Mouse (Mus musculus) kidney, embryonic 14.5 days (tissue): ENCODE data around the gene Galnt15. TPM values are rescaled to one million over a fixed set of nuclear protein-coding genes. Genes with fewer than 3 reads are reported as not detected.

Source experiments
- ATAC-seq: fragments of 200-750 bp; cut with Nextera tagmentation; 2 replicates; pipeline ENCODE4 v1.8.0; 2017; ENCODE audit warnings: moderate number of reproducible peaks, mild to moderate bottlenecking, moderate TSS enrichment, moderate library complexity; ENCODE audit not compliant: low FRiP score, low TSS enrichment
- H3K27ac ChIP-seq: fragments of 300-500 bp; sonication (generic); 2 replicates; pipeline ENCODE4 v1.5.1; 2014; ENCODE audit warnings: low read depth, mild to moderate bottlenecking, low read length, moderate library complexity, mixed read lengths
- H3K27me3 ChIP-seq: fragments of 300-500 bp; sonication (generic); 2 replicates; pipeline ENCODE4 v1.6.1; 2014; ENCODE audit warnings: mild to moderate bottlenecking, low read length; ENCODE audit not compliant: control insufficient read depth, insufficient read depth
- H3K36me3 ChIP-seq: fragments of 300-500 bp; sonication (generic); 2 replicates; pipeline ENCODE4 v1.6.1; 2014; ENCODE audit warnings: low read length, mixed read lengths; ENCODE audit not compliant: control insufficient read depth, insufficient read depth
- H3K4me1 ChIP-seq: fragments of 300-500 bp; sonication (generic); 2 replicates; pipeline ENCODE4 v1.6.1; 2014; ENCODE audit warnings: low read length, mixed read lengths; ENCODE audit not compliant: control insufficient read depth, insufficient read depth
- H3K4me2 ChIP-seq: fragments of 300-500 bp; sonication (generic); replicated peaks from 2 replicates; pipeline ENCODE4 v1.6.1; 2014; ENCODE audit warnings: low read depth, mild to moderate bottlenecking, low read length
- H3K4me3 ChIP-seq: fragments of 300-500 bp; sonication (generic); 2 replicates; pipeline ENCODE4 v1.5.1; 2014; ENCODE audit warnings: mild to moderate bottlenecking, low read length
- H3K9ac ChIP-seq: fragments of 300-500 bp; sonication (generic); 2 replicates; pipeline ENCODE4 v1.6.1; 2014; ENCODE audit warnings: low read depth, mild to moderate bottlenecking, low read length, moderate library complexity
- H3K9me3 ChIP-seq: fragments of 300-500 bp; sonication (generic); 2 replicates; pipeline ENCODE4 v1.6.1; 2016; ENCODE audit warnings: low read length; ENCODE audit not compliant: control insufficient read depth
- WGBS: fragments of 180-500 bp; shearing (Covaris S2); extraction: QIAGEN DNeasy Blood & Tissue Kit; methylation state at CpG from one replicate; pipeline ENCODE4 v1.1.7; 2014; 5-methylcytosine and 5-hydroxymethylcytosine counted together
- polyA plus RNA-seq: library from polyadenylated mRNA; unstranded; fragments of >200 nt; fragmentation: Nextera tagmentation; extraction: Ambion mirVana; gene quantifications from 2 replicates; pipeline ENCODE4 v1.2.1, GENCODE M21; 2014

Gene Galnt15
- polyA plus RNA-seq, 1 experiment from 2014 or later = 0.34 TPM

DNA sequence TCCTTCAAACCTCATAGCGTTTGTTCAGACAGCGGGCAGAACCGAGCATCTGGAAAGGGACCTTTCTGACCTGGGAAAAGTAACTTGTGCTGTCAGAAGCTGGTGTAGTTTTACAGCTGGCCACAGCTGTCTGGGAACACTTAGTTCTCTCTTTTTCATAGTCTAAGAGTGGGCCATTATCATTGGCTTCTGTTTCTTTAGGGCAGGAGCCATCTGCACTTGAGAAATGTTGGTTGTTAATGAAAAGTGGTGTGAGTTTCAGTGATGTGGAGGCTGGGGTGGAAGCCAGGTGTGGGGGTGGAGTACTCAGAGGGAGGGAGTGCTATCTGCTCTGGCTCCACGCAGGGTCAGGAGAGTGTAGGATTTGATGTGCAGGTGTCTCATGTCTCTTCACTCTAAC is 62.3 kb downstream of the Galnt15 start:
- peak overlapping the region; percentile 52 for H3K27ac ChIP-seq

DNA sequence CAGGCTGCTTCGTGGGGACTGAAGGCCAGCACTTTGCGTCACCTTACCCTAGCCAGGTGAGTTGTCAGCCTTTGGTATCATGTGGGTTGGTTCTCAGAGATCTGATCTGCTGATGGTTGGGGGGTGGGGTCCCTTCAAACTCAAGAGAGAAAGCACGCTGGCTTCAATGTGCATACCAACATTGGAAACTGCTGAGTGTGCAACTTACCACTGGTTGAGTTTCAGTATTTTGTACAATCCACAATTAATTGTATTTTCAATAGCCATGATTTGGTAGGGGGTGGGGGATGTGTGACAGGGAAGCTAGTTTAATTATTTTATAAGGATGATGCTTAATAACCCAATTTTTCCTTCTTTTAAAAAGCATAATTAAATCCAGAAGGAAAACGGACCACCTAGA is 62.9 kb downstream of the Galnt15 start:
- peak overlapping the region; percentile 56 for H3K27ac ChIP-seq
- peaks cover 6% of the 10 kb centered on the region for H3K4me1 ChIP-seq
- H3K4me2 ChIP-seq = 0 out of 2 replicates have a peak overlapping the region, but pooled peaks have one; percentile 0
- H3K27me3 ChIP-seq = no peaks in the 10 kb centered on the region
- H3K9me3 ChIP-seq = no peaks in the 10 kb centered on the region
- 56% methylated on average over 4 of the region's 4 CpGs for WGBS
- no peak overlapping the region for H3K4me3 ChIP-seq
- ATAC-seq = 0 out of 2 replicates have a peak, but pooled peaks have one; percentile 2
- H3K36me3 ChIP-seq = peaks cover 40% of the 10 kb centered on the region
- H3K9ac ChIP-seq = peak overlapping the region; percentile 29; the same call in 1 of the 2 replicates

More for the DNA sequence above, 62.3 kb downstream of the Galnt15 start:
- Histone ChIP-seq H3K27me3 (no peaks in the 10 kb centered on the region), H3K9ac (no peak overlapping the region), H3K4me2 (0 out of 2 replicates have a peak overlapping the region, but pooled peaks have one; percentile 0), H3K36me3 (peaks cover 35% of the 10 kb centered on the region), H3K4me3 (no peak overlapping the region), H3K9me3 (no peaks in the 10 kb centered on the region), H3K4me1 (peaks cover 6% of the 10 kb centered on the region)
- WGBS = 15% methylated on average over 4 of the region's 4 CpGs
- peak; percentile 82 for ATAC-seq

DNA sequence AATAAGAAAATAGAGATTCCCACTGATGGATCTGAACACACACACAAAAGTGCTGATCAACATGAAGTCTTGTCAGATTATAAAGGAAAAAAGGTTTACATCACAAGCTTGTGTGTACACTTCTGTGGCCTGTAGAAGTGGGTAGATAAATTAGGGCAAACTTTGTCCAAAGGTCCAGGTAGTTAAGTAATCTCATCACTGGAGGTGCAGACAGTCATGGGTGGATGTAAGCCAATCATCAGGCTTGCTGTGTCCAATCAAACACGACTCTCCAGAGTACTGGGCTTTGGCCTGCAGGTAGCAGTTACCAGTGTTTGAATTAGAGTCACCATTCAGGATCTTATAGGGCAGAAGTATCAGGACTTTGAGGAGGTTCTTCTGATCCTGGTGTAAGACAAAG is 64.2 kb downstream of the Galnt15 start:
- no peak for ATAC-seq

DNA sequence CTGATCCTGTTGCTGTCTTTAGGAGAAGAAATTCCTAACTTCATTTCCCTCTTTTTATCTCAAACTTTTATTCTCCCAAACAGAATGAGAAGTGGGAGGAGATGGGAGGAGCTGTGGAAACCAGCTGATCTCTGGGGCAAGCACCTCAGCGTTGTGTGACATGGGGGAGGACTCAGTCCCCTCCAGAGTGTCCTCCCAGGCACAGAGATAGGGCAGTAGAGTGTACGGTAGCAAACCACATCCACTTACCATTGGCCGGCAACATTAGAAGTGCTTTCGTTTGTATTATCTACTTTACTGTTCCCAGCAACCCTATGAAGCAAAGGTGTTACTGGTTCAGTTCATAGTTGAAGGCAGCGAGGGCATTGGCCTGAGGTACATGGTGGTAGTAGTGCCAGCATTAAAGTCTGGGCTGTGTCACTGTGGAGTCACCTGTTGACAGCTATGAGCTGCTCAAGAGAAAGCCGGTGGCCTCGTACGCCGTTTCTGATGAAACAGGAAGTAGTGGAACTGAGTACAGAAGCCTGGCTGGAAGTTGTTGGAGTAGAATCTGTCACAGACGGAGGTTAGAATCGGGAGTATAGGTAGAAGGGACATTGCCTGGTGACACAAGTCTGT is 64.8 kb downstream of the Galnt15 start:
- Histone ChIP-seq H3K9ac (no peak overlapping the region), H3K4me3 (no peak overlapping the region), H3K36me3 (peaks cover 59% of the 10 kb centered on the region), H3K27me3 (no peaks in the 10 kb centered on the region), H3K4me2 (no peak overlapping the region), H3K4me1 (peaks cover 6% of the 10 kb centered on the region), H3K27ac (no peak overlapping the region), H3K9me3 (no peaks in the 10 kb centered on the region)
- no peak for ATAC-seq
- 79% methylated on average over 11 of the region's 11 CpGs for WGBS

More for the DNA sequence above, 64.2 kb downstream of the Galnt15 start:
- Histone ChIP-seq H3K4me1 (peaks cover 6% of the 10 kb centered on the region), H3K27ac (no peak overlapping the region), H3K9ac (no peak overlapping the region), H3K36me3 (peaks cover 53% of the 10 kb centered on the region), H3K4me2 (no peak overlapping the region), H3K4me3 (no peak overlapping the region), H3K9me3 (no peaks in the 10 kb centered on the region), H3K27me3 (no peaks in the 10 kb centered on the region)
- WGBS = 72% methylated on average over 1 of the region's 1 CpGs

DNA sequence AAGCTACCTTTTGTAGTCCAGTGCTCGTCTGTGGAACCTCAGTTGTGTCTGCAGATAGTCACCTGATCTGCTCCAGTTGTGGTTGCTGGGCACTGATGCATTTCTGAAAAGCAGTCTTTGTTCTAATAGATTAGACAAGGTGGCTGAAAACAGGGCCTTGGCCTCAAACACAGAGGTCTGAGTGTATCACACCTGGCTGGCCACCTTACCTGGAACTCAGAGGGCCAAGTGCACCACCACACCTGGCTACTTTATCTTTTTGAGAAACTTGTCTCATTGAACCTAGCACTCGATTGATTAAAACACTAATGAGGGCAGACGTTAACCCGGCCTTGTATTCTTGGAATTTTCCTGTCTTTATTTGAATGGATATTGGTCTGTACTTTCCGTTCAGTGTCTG is 66.9 kb downstream of the Galnt15 start:
- Histone ChIP-seq H3K4me2 (no peak overlapping the region), H3K9me3 (no peaks in the 10 kb centered on the region), H3K36me3 (peaks cover 78% of the 10 kb centered on the region), H3K4me3 (no peak overlapping the region), H3K27ac (peak overlapping the region; percentile 44; the same call in 1 of the 2 replicates), H3K4me1 (peaks cover 6% of the 10 kb centered on the region), H3K9ac (no peak overlapping the region), H3K27me3 (no peaks in the 10 kb centered on the region)
- 58% methylated on average over 5 of the region's 5 CpGs for WGBS
- ATAC-seq = no peak

DNA sequence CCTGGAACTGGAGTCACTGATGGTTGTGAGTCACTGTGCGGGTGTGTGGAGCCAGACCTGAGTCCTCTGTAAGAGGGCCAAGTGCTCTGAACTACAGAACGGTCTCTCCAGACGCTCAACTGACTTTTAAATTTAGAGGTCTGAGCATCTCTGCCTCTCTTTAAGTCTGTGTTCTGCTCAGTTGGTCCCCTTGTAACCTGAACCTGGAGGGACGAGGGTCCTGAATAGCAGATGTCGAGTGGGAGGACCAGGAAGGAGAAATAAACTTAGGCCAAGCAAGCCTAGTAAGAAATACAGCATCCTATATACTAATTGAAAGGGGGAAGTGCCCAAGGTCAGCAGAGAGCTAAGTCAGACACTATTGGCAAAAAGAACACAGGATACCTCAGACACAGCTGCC is 68.0 kb downstream of the Galnt15 start:
- no peak overlapping the region for H3K4me2 ChIP-seq
- no peak overlapping the region for H3K4me3 ChIP-seq
- ATAC-seq = peak; percentile 77; the same call in 1 of the 2 replicates
- 33% methylated on average over 5 of the region's 5 CpGs for WGBS
- H3K9me3 ChIP-seq = no peaks in the 10 kb centered on the region
- H3K36me3 ChIP-seq = peaks cover 82% of the 10 kb centered on the region
- no peak overlapping the region for H3K9ac ChIP-seq
- H3K4me1 ChIP-seq = no peaks in the 10 kb centered on the region
- H3K27ac ChIP-seq = 0 out of 2 replicates have a peak overlapping the region, but pooled peaks have one; percentile 2
- H3K27me3 ChIP-seq = no peaks in the 10 kb centered on the region

DNA sequence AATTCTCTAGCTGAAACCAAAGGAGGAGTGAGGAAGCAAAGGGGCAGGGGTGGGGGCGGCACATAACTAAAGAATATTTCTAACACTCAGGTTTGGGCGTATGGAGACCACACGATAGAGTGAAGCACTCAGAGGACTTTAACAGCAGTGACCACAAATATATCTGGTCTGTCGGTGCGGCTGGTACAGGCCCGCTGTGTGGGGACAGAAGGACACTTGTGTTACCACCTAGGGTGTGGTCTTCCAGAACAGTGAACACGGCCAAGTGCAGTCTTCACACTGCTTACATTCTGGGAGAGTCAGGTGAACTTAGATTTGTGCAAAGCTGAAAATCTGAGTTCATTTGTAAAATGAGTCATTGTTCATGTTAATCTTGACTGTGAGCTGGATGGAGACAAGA is 68.9 kb downstream of the Galnt15 start:
- Histone ChIP-seq H3K27ac (no peak overlapping the region), H3K9ac (no peak overlapping the region), H3K4me1 (no peaks in the 10 kb centered on the region), H3K36me3 (peaks cover 85% of the 10 kb centered on the region), H3K4me3 (no peak overlapping the region), H3K4me2 (no peak overlapping the region), H3K27me3 (no peaks in the 10 kb centered on the region), H3K9me3 (no peaks in the 10 kb centered on the region)
- no peak for ATAC-seq
- 80% methylated on average over 7 of the region's 7 CpGs for WGBS

DNA sequence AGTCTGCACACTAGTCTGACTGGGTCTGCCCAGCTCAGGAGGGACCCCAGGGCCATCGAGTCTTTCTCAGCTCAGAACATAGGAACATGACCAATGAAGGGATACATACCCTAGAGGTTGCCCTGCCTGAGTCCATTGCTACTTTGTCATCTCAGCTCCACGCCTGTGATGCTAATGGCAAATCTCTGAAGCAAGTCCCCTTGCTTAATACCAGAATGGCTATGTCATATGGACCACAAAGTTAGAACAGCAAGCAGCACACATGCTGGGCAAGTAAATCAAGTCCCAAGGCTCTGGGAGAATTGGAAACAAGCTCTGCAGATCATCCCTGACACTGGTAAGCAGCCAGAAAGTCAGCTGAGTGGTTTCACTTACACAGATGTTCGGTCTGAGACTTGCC is 70.2 kb downstream of the Galnt15 start:
- H3K9me3 ChIP-seq = no peaks in the 10 kb centered on the region
- no peak overlapping the region for H3K4me3 ChIP-seq
- H3K4me1 ChIP-seq = no peaks in the 10 kb centered on the region
- no peak overlapping the region for H3K4me2 ChIP-seq
- H3K36me3 ChIP-seq = peaks cover 74% of the 10 kb centered on the region
- WGBS = 80% methylated on average over 3 of the region's 3 CpGs
- no peak for ATAC-seq
- no peaks in the 10 kb centered on the region for H3K27me3 ChIP-seq
- H3K9ac ChIP-seq = no peak overlapping the region
- no peak overlapping the region for H3K27ac ChIP-seq

DNA sequence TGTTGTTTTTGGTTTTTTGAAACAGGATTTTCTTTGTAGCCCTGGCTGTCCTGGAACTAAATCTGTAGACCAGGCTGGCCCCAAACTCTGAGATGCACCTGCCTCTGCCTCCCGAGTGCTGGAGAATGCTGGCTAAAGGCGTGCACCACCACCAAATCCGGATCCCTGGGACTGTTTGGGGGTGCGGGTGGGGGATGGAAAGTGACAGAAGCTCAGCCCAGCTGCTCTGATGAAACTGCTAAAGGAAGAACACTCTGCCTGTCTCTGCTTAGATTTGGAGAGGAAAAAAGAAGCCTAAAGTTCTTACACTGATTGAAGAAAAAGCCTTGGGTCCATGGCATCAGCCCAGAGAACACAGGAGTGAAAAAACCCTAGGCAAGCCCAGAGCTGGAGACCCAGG is 74.8 kb downstream of the Galnt15 start:
- no peak overlapping the region for H3K9ac ChIP-seq
- H3K4me2 ChIP-seq = no peak overlapping the region
- H3K27me3 ChIP-seq = no peaks in the 10 kb centered on the region
- H3K9me3 ChIP-seq = no peaks in the 10 kb centered on the region
- no peak overlapping the region for H3K4me3 ChIP-seq
- H3K27ac ChIP-seq = no peak overlapping the region
- 0 out of 2 replicates have a peak, but pooled peaks cover 4% of the 10 kb centered on the region for H3K4me1 ChIP-seq
- WGBS = 85% methylated on average over 4 of the region's 4 CpGs
- no peak for ATAC-seq
- peaks cover 35% of the 10 kb centered on the region for H3K36me3 ChIP-seq
